Mouse (Mus musculus): ENCODE data around the gene Zmym4. TPM values are rescaled to one million over a fixed set of nuclear protein-coding genes. Genes with fewer than 3 reads are reported as not detected.
A peak's percentile ranks its signal among the peaks of the same experiment; 100 is the strongest.
"Not testable (repeated sequence)": the region's sequence is repeated elsewhere in the genome, so short reads cannot be mapped to it uniquely, and the experiment has no call there.

Zmym4 gene
- polyA plus RNA-seq (2015; fragmentation: Nextera tagmentation; extraction: Ambion mirVana): 27.8 and 31.0 TPM in 2 replicates

GRCm38 (mm10) chr4:126967864-126968821, at the start of gene Zmym4:
Gene Zmym4 (minus strand): TSS chr4:126968135.
- WGBS: 6% methylated on average over 53 of the region's 54 CpGs
- no peaks in the 10 kb centered on the region for H3K27me3 ChIP-seq

GRCm38 (mm10) chr4:127016366-127016765, 48.4 kb upstream of the Zmym4 start:
- H3K27ac ChIP-seq: no peak overlapping the region
- H3K4me3 ChIP-seq: no peak overlapping the region
- 87% methylated on average over 4 of the region's 4 CpGs for WGBS
- no peak overlapping the region for H3K4me2 ChIP-seq (replicated peaks)
- H3K36me3 ChIP-seq: no peaks in the 10 kb centered on the region
- peaks cover 3% of the 10 kb centered on the region for H3K4me1 ChIP-seq
- ATAC-seq (ENCODE audit: low FRiP score, low read depth): no peak
- H3K9ac ChIP-seq: no peak overlapping the region
- no peaks in the 10 kb centered on the region for H3K9me3 ChIP-seq
- H3K27me3 ChIP-seq: no peaks in the 10 kb centered on the region

More at GRCm38 (mm10) chr4:126967864-126968821, at the start of gene Zmym4:
- Histone ChIP-seq H3K4me3 (peak within 1 kb of the TSS; percentile 91), H3K36me3 (no peaks in the 10 kb centered on the region), H3K9ac (peak within 1 kb of the TSS; percentile 96), H3K27ac (peak within 1 kb of the TSS; percentile 95), H3K9me3 (no peaks in the 10 kb centered on the region), H3K4me2 (replicated peaks) (peak within 1 kb of the TSS; percentile 73), H3K4me1 (peaks cover 7% of the 10 kb centered on the region)
- peak; percentile 97 for ATAC-seq (ENCODE audit: low FRiP score, low read depth)

GRCm38 (mm10) chr4:127015294-127015993, 47.5 kb upstream of the Zmym4 start:
- H3K36me3 ChIP-seq, H3K27ac ChIP-seq, H3K9me3 ChIP-seq, H3K27me3 ChIP-seq, H3K4me1 ChIP-seq, H3K9ac ChIP-seq: not testable (repeated sequence)
- 21% methylated on average over 14 of the region's 26 CpGs for WGBS
- Histone ChIP-seq H3K4me2 (replicated peaks) (peak overlapping the region; percentile 44; the same call in 1 of the 2 replicates), H3K4me3 (peak overlapping the region; percentile 33)
- peak; percentile 87 for ATAC-seq (ENCODE audit: low FRiP score, low read depth)

- H3K9ac ChIP-seq: peak overlapping the region; percentile 59
- H3K4me3 ChIP-seq: peak overlapping the region; percentile 42
- 16% methylated on average over 25 of the region's 25 CpGs for WGBS
- ATAC-seq (ENCODE audit: low FRiP score, low read depth): 0 out of 2 replicates have a peak, but pooled peaks have one; percentile 66
- peaks cover 12% of the 10 kb centered on the region for H3K4me1 ChIP-seq
- H3K27ac ChIP-seq: no peak overlapping the region; the same call in 1 of the 2 replicates
- no peaks in the 10 kb centered on the region for H3K9me3 ChIP-seq
- H3K4me2 ChIP-seq (replicated peaks): peak overlapping the region; percentile 67
- H3K36me3 ChIP-seq: no peaks in the 10 kb centered on the region
- H3K27me3 ChIP-seq: peaks cover 8% of the 10 kb centered on the region; the same call in 1 of the 2 replicates
Measured at GRCm38 (mm10) chr4:127005113-127005936, 37.4 kb upstream of the Zmym4 start.

- Histone ChIP-seq H3K27me3 (peaks cover 8% of the 10 kb centered on the region; the same call in 1 of the 2 replicates), H3K36me3 (no peaks in the 10 kb centered on the region), H3K9ac (peak overlapping the region; percentile 59; the same call in 1 of the 2 replicates), H3K9me3 (no peaks in the 10 kb centered on the region), H3K4me3 (no peak overlapping the region), H3K4me1 (peaks cover 12% of the 10 kb centered on the region), H3K27ac (no peak overlapping the region), H3K4me2 (replicated peaks) (peak overlapping the region; percentile 67; the same call in 1 of the 2 replicates)
- 73% methylated on average over 3 of the region's 3 CpGs for WGBS
- ATAC-seq (ENCODE audit: low FRiP score, low read depth): no peak
Measured at GRCm38 (mm10) chr4:127004384-127004783, 36.4 kb upstream of the Zmym4 start.

- no peak overlapping the region for H3K4me2 ChIP-seq (replicated peaks)
- WGBS: 33% methylated on average over 8 of the region's 8 CpGs
- H3K9ac ChIP-seq: no peak overlapping the region
- no peaks in the 10 kb centered on the region for H3K36me3 ChIP-seq
- peaks cover 8% of the 10 kb centered on the region; the same call in 1 of the 2 replicates for H3K27me3 ChIP-seq
- no peak overlapping the region for H3K27ac ChIP-seq
- no peaks in the 10 kb centered on the region for H3K9me3 ChIP-seq
- no peak for ATAC-seq (ENCODE audit: low FRiP score, low read depth)
- H3K4me3 ChIP-seq: no peak overlapping the region
- H3K4me1 ChIP-seq: peaks cover 11% of the 10 kb centered on the region
Measured at GRCm38 (mm10) chr4:127000601-127001105, 32.7 kb upstream of the Zmym4 start.

- H3K4me1 ChIP-seq; H3K4me2 ChIP-seq (replicated peaks); H3K27ac ChIP-seq; H3K27me3 ChIP-seq; ATAC-seq (ENCODE audit: low FRiP score, low read depth); H3K36me3 ChIP-seq; H3K4me3 ChIP-seq; H3K9me3 ChIP-seq; H3K9ac ChIP-seq: not testable (repeated sequence)
- WGBS: 94% methylated on average over 16 of the region's 16 CpGs
Measured at GRCm38 (mm10) chr4:126999372-126999771, 31.4 kb upstream of the Zmym4 start.

GRCm38 (mm10) chr4:126992356-126992755, 24.4 kb upstream of the Zmym4 start:
- Histone ChIP-seq H3K36me3 (no peaks in the 10 kb centered on the region), H3K4me3 (no peak overlapping the region), H3K9me3 (no peaks in the 10 kb centered on the region), H3K27ac (no peak overlapping the region), H3K9ac (no peak overlapping the region), H3K27me3 (no peaks in the 10 kb centered on the region), H3K4me2 (replicated peaks) (no peak overlapping the region), H3K4me1 (no peaks in the 10 kb centered on the region)
- 60% methylated on average over 5 of the region's 5 CpGs for WGBS
- no peak for ATAC-seq (ENCODE audit: low FRiP score, low read depth)

- Histone ChIP-seq H3K27ac (no peak overlapping the region), H3K4me3 (no peak overlapping the region), H3K4me2 (replicated peaks) (no peak overlapping the region), H3K36me3 (no peaks in the 10 kb centered on the region), H3K4me1 (no peaks in the 10 kb centered on the region), H3K9me3 (no peaks in the 10 kb centered on the region), H3K27me3 (no peaks in the 10 kb centered on the region), H3K9ac (no peak overlapping the region)
- no peak for ATAC-seq (ENCODE audit: low FRiP score, low read depth)
Measured at GRCm38 (mm10) chr4:126990553-126990952, 22.6 kb upstream of the Zmym4 start.

GRCm38 (mm10) chr4:126988503-126988902, 20.6 kb upstream of the Zmym4 start:
- no peak for ATAC-seq (ENCODE audit: low FRiP score, low read depth)
- H3K4me2 ChIP-seq (replicated peaks): no peak overlapping the region
- H3K27ac ChIP-seq: no peak overlapping the region
- H3K4me1 ChIP-seq: no peaks in the 10 kb centered on the region
- WGBS: 60% methylated on average over 4 of the region's 4 CpGs
- H3K27me3 ChIP-seq: no peaks in the 10 kb centered on the region
- H3K36me3 ChIP-seq: no peaks in the 10 kb centered on the region
- no peak overlapping the region for H3K4me3 ChIP-seq
- H3K9me3 ChIP-seq: no peaks in the 10 kb centered on the region
- no peak overlapping the region for H3K9ac ChIP-seq

- no peaks in the 10 kb centered on the region for H3K27me3 ChIP-seq
- no peak for ATAC-seq (ENCODE audit: low FRiP score, low read depth)
- no peaks in the 10 kb centered on the region for H3K36me3 ChIP-seq
- no peaks in the 10 kb centered on the region for H3K9me3 ChIP-seq
- no peak overlapping the region for H3K9ac ChIP-seq
- no peaks in the 10 kb centered on the region for H3K4me1 ChIP-seq
- 72% methylated on average over 5 of the region's 5 CpGs for WGBS
- H3K27ac ChIP-seq: no peak overlapping the region
- H3K4me3 ChIP-seq: no peak overlapping the region
- H3K4me2 ChIP-seq (replicated peaks): no peak overlapping the region
Measured at GRCm38 (mm10) chr4:126986768-126987167, 18.8 kb upstream of the Zmym4 start.
